Mouse (Mus musculus): ENCODE measurements around the gene Ppp1r3f.

Ppp1r3f gene

GRCm38 (mm10) chrX:7574087-7574884, at the start of gene Ppp1r3f:
Gene Ppp1r3f, minus strand, starts transcription at chrX:7574283.
- peak; percentile 89 for DNase-seq (ENCODE audit: low read depth)

DNA sequence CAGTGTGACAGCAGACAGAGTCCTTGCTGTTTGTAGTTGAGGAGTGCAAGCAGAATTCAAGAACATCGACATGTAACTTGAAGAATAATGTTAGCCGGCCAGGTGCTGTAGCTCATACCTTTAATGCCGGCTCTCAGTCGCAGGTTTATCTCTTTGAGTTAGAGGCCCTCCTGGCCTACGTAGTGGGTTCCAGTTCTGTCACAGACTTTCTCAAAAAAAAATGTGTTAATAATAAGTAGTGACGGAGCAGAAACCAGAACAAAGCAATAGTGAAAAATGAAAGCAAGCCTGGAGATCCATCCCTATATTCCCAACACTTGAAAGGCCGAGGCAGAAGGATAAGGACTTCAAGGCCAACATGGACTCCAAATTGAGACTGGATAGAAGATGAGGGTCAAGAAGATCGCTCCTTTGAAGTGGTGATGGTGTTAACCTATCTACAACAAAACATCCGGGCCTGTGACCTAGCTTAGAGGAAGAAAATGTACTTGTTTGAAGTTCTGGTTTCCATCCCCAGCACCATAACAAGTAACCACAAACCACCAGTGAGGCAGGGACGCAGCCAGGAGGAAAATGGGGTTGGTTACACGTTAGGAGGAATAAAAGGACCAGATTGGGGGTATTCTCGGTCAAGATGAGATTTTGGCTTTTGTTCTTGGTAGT, 43.9 kb upstream of the Ppp1r3f start:
- no peak for DNase-seq (ENCODE audit: low read depth)

- no peak for DNase-seq (ENCODE audit: low read depth)
Measured at GRCm38 (mm10) chrX:7610536-7611258, 36.6 kb upstream of the Ppp1r3f start.

DNA sequence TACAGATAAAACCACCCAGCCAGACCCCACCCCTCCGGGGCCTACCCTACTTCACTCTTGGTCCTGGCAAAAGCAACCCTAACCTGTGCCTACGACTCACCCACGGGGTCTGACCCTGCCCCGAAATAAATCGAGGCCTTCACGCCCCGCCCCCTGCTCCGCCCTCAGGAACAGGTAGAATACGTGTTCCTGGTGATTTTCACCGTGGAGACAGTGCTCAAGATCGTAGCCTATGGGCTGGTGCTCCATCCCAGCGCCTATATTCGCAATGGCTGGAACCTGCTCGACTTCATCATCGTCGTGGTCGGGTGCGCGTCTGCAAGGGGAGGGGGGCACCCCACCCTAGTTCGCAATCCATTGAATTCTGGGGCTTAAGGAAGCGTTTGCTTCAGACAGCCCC, 36.0 kb upstream of the Ppp1r3f start:
- DNase-seq (ENCODE audit: low read depth) = no peak

GRCm38 (mm10) chrX:7606783-7607182, 32.7 kb upstream of the Ppp1r3f start, which contains the start of gene Cacna1f:
Gene Cacna1f, plus strand, starts transcription at chrX:7607083.
- no peak for DNase-seq (ENCODE audit: low read depth)

GRCm38 (mm10) chrX:7605575-7605941, 31.5 kb upstream of the Ppp1r3f start:
- DNase-seq (ENCODE audit: low read depth) = no peak

DNA sequence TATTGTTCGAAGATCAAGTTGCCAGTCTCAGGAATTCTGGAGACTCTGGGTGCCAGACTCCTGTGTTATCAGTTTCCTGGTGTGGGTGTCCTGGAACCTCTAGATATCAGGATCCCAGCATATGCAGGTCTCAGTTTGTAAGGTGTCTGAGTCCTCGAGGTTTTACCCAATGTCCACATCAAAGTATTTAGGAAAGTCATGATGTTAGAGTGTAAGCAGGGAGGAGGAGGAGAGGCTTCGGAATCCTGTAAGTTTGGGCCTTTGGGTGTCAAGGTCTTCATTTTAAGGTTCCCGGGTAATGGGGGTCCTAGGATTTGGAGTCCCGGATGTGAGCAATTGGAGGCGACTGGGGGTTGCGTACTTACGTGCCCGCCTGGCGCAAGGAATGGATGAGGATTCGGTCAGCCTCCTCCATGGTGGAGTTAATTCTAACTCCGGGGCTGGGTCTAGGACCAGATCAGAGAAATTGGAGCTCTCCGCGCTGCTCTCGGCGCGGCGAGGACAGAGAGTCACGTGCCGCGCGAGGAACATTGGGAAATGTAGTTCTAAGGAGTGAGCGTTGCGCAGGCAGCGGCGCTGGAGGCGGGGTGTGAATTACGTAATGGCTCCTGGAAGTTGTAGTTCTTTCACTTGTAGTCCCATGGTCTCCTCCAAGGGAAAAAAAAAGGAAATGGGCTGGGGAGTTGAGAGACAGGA, 30.9 kb upstream of the Ppp1r3f start, which contains the start of gene Ccdc22:
Gene Ccdc22, minus strand, starts transcription at position 639 of the 696 bp plus-strand sequence.
- peak; percentile 65 for DNase-seq (ENCODE audit: low read depth)

DNA sequence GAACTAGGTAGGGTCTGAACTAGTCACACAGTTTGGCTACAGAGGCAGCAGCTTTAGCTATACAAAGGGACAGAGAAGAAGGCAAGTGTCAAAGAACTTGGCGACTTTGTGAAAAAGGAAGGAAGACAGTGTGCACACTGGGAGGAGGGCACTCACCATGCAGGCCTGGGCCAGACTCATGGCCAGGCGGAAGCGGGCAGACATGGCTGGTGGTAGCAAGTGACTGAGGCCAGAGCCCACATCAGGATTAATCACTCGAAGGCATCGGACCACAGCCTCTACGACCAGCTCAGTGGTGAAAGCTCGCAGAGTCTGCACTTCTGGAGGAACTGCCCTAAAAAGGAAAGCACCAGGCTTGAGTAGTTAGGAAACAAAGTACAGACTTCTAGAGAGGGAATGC, 29.9 kb upstream of the Ppp1r3f start:
- no peak for DNase-seq (ENCODE audit: low read depth)

DNA sequence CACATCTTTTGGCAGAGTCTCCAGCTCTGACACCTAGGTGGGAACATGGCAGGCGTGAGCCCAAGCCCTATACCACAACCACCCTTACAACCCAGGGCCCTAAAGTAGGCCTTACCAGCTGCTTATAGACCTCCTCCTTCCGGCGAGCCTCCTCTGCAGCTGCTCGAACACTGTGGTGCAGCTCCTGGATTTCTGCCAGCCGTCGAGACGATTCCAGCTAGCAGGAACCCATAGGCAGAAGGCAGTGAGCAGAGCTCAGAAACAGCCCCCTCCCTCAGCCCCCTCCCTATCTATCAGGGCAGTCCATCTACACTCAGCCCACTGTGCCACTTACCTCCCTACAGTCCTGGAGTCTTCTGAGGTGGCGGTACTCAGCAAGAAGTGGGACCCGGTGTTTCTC, 21.3 kb upstream of the Ppp1r3f start:
- no peak for DNase-seq (ENCODE audit: low read depth)

- DNase-seq (ENCODE audit: low read depth) = no peak
Measured at GRCm38 (mm10) chrX:7586356-7586755, 12.3 kb upstream of the Ppp1r3f start.

- no peak for DNase-seq (ENCODE audit: low read depth)
Measured at GRCm38 (mm10) chrX:7583881-7584280, 9.8 kb upstream of the Ppp1r3f start.

- DNase-seq (ENCODE audit: low read depth) = no peak
Measured at GRCm38 (mm10) chrX:7581151-7581550, 7.1 kb upstream of the Ppp1r3f start.

- no peak for DNase-seq (ENCODE audit: low read depth)
Measured at GRCm38 (mm10) chrX:7574885-7575231, 775 bp upstream of the Ppp1r3f start.

DNA sequence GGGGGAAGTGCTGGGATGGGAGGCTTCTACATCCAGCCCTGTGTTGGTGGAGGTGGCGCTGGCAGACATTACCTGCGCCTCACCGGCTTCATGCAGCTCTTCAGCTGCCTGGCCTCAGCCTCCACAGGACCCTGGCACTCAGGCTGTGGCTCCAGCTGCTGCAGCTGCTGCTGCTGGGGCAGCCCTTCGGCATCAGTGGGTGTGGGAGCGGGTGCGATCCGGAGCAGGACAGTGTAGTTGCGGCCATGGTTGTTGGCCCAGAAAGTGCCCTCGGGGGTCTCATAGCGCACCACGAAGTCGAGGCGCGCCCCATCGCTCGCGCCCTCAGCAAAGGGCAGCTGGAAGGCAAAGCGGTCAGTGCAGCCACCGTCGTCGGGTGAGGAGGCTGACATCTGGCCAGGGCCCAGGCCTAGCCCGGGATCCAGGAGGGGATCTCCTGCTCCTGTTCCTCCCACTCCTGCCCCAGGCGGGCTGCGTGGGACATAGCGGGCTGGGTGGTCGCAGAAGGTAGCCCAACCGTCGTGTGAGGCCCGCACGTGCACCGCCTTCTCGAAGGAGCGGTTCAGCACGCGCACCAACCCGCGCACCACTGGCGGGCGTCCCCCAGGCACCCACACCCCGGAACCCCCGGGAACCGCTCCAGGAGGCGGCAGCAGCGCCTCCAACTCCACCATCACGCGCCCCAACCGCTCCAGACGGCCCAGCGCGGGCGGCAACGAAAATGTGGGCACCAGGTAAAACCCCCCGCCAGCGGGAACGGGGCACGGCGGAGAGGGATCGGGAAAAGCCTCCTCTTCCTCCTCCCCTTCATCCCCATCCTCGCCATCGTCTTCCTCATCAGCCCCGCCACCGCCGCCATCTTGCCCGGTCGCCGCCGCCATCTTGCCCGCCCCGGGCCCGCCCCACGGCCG, 652 bp downstream of the Ppp1r3f start, which contains the start of gene Foxp3:
Gene Foxp3, plus strand, starts transcription at position 469 of the 911 bp plus-strand sequence.
- DNase-seq (ENCODE audit: low read depth) = no peak

GRCm38 (mm10) chrX:7572466-7572865, 1.6 kb downstream of the Ppp1r3f start:
- DNase-seq (ENCODE audit: low read depth) = no peak

DNA sequence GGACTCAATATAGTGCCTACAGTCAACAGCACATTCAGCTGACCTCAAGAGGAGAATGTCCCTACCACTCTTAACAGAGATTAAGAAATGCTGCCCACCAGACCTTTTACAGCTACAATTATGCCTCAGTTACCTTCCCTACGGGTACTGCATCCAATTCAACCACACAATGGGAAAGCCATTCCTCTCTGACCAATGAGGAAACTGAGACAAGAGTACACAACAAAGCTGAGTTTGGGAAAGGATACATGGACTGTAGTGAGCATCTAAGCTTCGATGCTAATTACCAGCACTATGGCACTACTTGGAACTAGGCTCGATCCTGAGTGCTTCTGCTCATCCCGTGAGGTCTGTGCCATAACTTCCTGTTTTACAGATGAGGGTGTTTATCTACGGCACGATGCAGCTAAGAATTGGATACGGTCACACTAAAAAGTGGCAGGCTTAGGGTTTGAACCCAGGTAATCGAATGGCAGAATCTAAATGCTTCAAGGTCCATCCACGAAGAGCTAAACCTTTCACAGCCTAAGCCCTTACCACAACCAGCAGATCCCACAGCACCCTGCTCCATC, 2.4 kb downstream of the Ppp1r3f start:
- DNase-seq (ENCODE audit: low read depth) = no peak

DNA sequence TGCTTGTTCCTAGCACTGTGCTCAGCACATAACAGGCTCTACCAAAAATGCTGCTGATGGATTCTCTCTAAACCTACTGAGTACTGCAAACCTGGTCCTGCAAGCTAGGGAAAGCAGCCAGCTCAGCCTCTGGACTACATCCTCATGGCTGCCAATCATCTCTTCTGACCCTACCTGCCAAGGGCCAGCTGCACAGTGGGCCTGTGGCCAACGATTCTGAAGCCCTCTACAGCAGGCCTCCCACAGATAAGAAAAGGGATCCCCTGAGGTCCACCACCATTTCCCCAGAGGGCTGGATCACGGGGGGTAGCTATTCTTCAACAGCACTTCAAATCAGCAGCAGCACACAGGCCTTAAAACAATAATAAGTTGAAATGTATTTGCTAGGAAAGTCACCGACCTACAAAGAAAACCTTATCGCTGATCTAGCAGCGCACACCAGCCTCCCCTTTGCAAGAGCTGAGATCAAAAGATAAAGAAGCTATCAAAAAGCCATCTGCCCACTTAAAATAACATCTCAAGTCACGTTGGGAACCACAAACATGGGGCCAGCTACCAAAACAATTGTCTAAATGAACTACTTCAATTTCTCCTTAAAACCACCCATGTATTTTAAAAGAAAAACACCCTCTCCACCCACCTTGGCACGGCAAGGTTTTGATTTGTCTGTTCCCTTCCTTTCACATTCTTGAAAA, 3.5 kb downstream of the Ppp1r3f start:
- no peak for DNase-seq (ENCODE audit: low read depth)

- DNase-seq (ENCODE audit: low read depth) = no peak
Measured at GRCm38 (mm10) chrX:7567491-7567890, 6.6 kb downstream of the Ppp1r3f start.

DNA sequence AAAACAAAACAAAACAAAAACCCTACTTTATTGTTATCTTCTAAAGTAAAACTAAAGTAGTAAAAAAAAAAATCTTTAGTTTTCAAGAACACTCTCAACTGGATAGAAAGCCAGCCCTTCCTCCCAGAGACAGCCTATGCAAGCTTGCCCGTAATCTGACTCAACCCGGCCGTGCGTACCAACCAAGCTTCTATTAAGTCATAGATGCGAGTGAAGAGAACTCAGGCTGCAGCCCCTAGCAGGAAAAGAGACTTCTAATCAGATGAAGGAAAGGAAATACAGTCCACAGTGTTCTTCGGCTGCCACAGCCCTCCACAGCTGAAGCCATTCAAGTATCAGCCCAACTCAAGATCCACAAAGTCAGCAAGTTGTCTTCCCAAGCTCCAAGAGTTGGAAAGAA, 7.7 kb downstream of the Ppp1r3f start:
- no peak for DNase-seq (ENCODE audit: low read depth)

DNA sequence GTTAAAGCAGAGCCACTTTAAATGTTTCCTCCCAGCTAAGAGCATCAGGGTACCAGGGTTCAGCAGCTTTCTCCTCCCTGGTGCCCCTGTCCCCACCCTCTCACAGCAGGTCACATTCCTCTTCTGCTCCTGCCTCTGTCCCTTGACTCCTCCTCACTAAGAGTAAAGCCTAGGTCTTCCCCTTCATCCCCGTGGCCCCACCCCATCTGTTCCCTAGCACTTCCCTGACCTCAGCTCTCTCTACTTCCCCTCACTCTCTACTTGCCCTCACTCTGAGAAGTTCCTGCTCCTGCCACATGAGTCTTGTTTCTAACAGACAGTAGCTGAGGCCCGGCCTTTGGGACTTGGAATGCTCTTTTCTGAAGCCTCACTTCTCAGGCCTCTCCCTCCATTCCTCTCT, 11.0 kb downstream of the Ppp1r3f start:
- DNase-seq (ENCODE audit: low read depth) = no peak

Measured in c-Kit-positive CD71-positive TER-119-negative erythroid progenitor cells, embryonic 14.5 days (primary cell).